8 mouse cellular contexts compared by ENCODE assay signal in genomic region chr2:90866524-90866923, GRCm38 (mm10). TPM values are rescaled to one million over a fixed set of nuclear protein-coding genes. Genes with fewer than 3 reads are reported as not detected.
DNase-seq lines count a peak whose midpoint lies in the region; ATAC-seq lines count a peak whose summit lies in the region.

No protein-coding gene starts in this region.

- 25% methylated on average over 3 of the region's 3 CpGs for WGBS in intestine, embryonic 14.5 days

- H3K4me3 ChIP-seq in intestine, embryonic 14.5 days (ENCODE audit: low read depth, low read length): no peak overlapping the region

- peak; percentile 78 to 94 for DNase-seq in adrenal gland, adult (ENCODE audit: inconsistent age in 2 of 2, low spot score in 1 of 2)
- peak; percentile 87 for DNase-seq in embryo, embryonic 10.5 days (ENCODE audit: low spot score)
- peak; percentile 84 for DNase-seq in gastrocnemius, postnatal 14 days
- DNase-seq in intestine, embryonic 14.5 days (ENCODE audit: low spot score): peak; percentile 85
- peak; percentile 88 for DNase-seq in left cerebral cortex, postnatal 10 days (ENCODE audit: extremely low spot score in 1 of 2, low spot score in 2 of 2)
- peak; percentile 87 for DNase-seq in right cerebral cortex, postnatal 25 days
- peak; percentile 87 for DNase-seq in urinary bladder, postnatal 25 days (ENCODE audit: low spot score)

- H3K27ac ChIP-seq in intestine, embryonic 14.5 days (ENCODE audit: low read depth): no peak overlapping the region

- peak; percentile 86 for ATAC-seq in intestine, embryonic 14.5 days (replicated peaks; ENCODE audit: low FRiP score, low TSS enrichment, low read depth)
- ATAC-seq in megakaryocyte-erythroid progenitor cell, adult 5-6 weeks (replicated peaks; ENCODE audit: low FRiP score, low TSS enrichment, poor library complexity, severe bottlenecking): peak; percentile 56

- no peak overlapping the region for H3K4me2 ChIP-seq in intestine, embryonic 14.5 days (ENCODE audit: low read length)

- no peaks in the 10 kb centered on the region for H3K27me3 ChIP-seq in intestine, embryonic 14.5 days (replicated peaks; ENCODE audit: control insufficient read depth, insufficient read depth, low read length)

- H3K4me1 ChIP-seq in intestine, embryonic 14.5 days (replicated peaks; ENCODE audit: control insufficient read depth, insufficient read depth, low read length): peaks cover 18% of the 10 kb centered on the region

- H3K9me3 ChIP-seq in intestine, embryonic 14.5 days (ENCODE audit: control insufficient read depth, low read length): no peaks in the 10 kb centered on the region

- peaks cover 66% of the 10 kb centered on the region for H3K36me3 ChIP-seq in intestine, embryonic 14.5 days (ENCODE audit: control insufficient read depth, insufficient read depth, low read length)

- H3K9ac ChIP-seq in intestine, embryonic 14.5 days (ENCODE audit: low read length): no peak overlapping the region

- intact Hi-C loops in gastrocnemius, postnatal 14 days (cut with DNase I; ENCODE audit: low total_unique reads): loop anchor here (5.0 kb wide), 2 partner anchors 36 to 196 kb away; partner anchors contain the start of genes Kbtbd4 and Ndufs3
- intact Hi-C loops in left cerebral cortex, postnatal 10 days (cut with DNase I): loop anchor here (5.0 kb wide), 1 partner anchor 196 kb away; no protein-coding TSS in a partner anchor

RNA-seq across cellular contexts. Expression of gene C1qtnf4, which starts 19.1 kb away (rescaled TPM):
- 1 to 10 TPM; 5.0 to 6.5 TPM for total RNA-seq in gastrocnemius, postnatal 14 days (2021)
- polyA plus RNA-seq in intestine, embryonic 14.5 days (2014; fragmentation: Nextera tagmentation; extraction: Ambion mirVana): 9.6 and 11.3 TPM in 2 replicates
- total RNA-seq in left cerebral cortex, postnatal 10 days (2021): 100 to 1,000 TPM; 220 to 233 TPM
- total RNA-seq in megakaryocyte-erythroid progenitor cell, adult 5-6 weeks (2014; fragmentation: Nextera tagmentation): not detected in 2 replicates
- not detected in 2 replicates for total RNA-seq in megakaryocyte-erythroid progenitor cell, adult 5-6 weeks (2017)

RNA-seq across cellular contexts. Expression of gene Mtch2, which starts 19.6 kb away (rescaled TPM):
- 100 to 1,000 TPM; 144 to 162 TPM for total RNA-seq in gastrocnemius, postnatal 14 days (2021)
- 311 TPM in 2 replicates for polyA plus RNA-seq in intestine, embryonic 14.5 days (2014; fragmentation: Nextera tagmentation; extraction: Ambion mirVana)
- 100 to 1,000 TPM; 146 to 150 TPM for total RNA-seq in left cerebral cortex, postnatal 10 days (2021)
- 145 and 167 TPM in 2 replicates for total RNA-seq in megakaryocyte-erythroid progenitor cell, adult 5-6 weeks (2014; fragmentation: Nextera tagmentation)
- 159 and 166 TPM in 2 replicates for total RNA-seq in megakaryocyte-erythroid progenitor cell, adult 5-6 weeks (2017)

RNA-seq across cellular contexts. Expression of gene Kbtbd4, which starts 38.0 kb away (rescaled TPM):
- total RNA-seq in gastrocnemius, postnatal 14 days (2021): 10 to 100 TPM; 12.9 to 14.5 TPM
- 26.3 and 32.4 TPM in 2 replicates for polyA plus RNA-seq in intestine, embryonic 14.5 days (2014; fragmentation: Nextera tagmentation; extraction: Ambion mirVana)
- total RNA-seq in left cerebral cortex, postnatal 10 days (2021): 10 to 100 TPM; 40.9 to 43.6 TPM
- total RNA-seq in megakaryocyte-erythroid progenitor cell, adult 5-6 weeks (2014; fragmentation: Nextera tagmentation): 14.3 and 18.7 TPM in 2 replicates
- 28.6 and 32.0 TPM in 2 replicates for total RNA-seq in megakaryocyte-erythroid progenitor cell, adult 5-6 weeks (2017)

RNA-seq across cellular contexts. Expression of gene Ndufs3, which starts 38.1 kb away (rescaled TPM):
- total RNA-seq in gastrocnemius, postnatal 14 days (2021): 100 to 1,000 TPM; 444 to 537 TPM
- 244 and 251 TPM in 2 replicates for polyA plus RNA-seq in intestine, embryonic 14.5 days (2014; fragmentation: Nextera tagmentation; extraction: Ambion mirVana)
- total RNA-seq in left cerebral cortex, postnatal 10 days (2021): 100 to 1,000 TPM; 216 to 217 TPM
- total RNA-seq in megakaryocyte-erythroid progenitor cell, adult 5-6 weeks (2014; fragmentation: Nextera tagmentation): 200 and 247 TPM in 2 replicates
- 96.1 and 109 TPM in 2 replicates for total RNA-seq in megakaryocyte-erythroid progenitor cell, adult 5-6 weeks (2017)

Comparison
In these comparisons a context has a peak if more than half of its experiments do, and no peak if none do; other contexts are left out.
1. RNA of gene C1qtnf4, which starts 19.1 kb away (total RNA-seq): 220 to 233 TPM in left cerebral cortex, postnatal 10 days; 5.0 to 6.5 TPM in gastrocnemius, postnatal 14 days and not detected in megakaryocyte-erythroid progenitor cell, adult 5-6 weeks; every median in the first group is over 10 times any median in the second.
2. Peak in every context shown above with its lines, with median percentiles within 50 percentile points of each other: DNase-seq.